Mouse (Mus musculus) intestine, postnatal 0 days (tissue): Measurements from ENCODE around the gene Nol10. TPM values are rescaled to one million over a fixed set of nuclear protein-coding genes. Genes with fewer than 3 reads are reported as not detected.

Experiments used
- ATAC-seq: fragments of 200-750 bp; cut with Nextera tagmentation; 2 replicates; pipeline ENCODE4 v1.8.0; 2017; ENCODE audit warnings: mild to moderate bottlenecking, moderate TSS enrichment, moderate library complexity
- H3K27ac ChIP-seq: fragments of 300-500 bp; sonication (generic); 2 replicates; pipeline ENCODE4 v1.5.1; 2014; ENCODE audit warnings: mild to moderate bottlenecking, low read depth, low read length, moderate library complexity
- H3K27me3 ChIP-seq: fragments of 300-500 bp; sonication (generic); replicated peaks from 2 replicates; pipeline ENCODE4 v1.6.1; 2014; ENCODE audit warnings: low read length, mixed read lengths; ENCODE audit not compliant: control insufficient read depth, insufficient read depth
- H3K36me3 ChIP-seq: fragments of 300-500 bp; sonication (generic); 2 replicates; pipeline ENCODE4 v1.6.1; 2014; ENCODE audit warnings: mild to moderate bottlenecking, moderate library complexity; ENCODE audit not compliant: control insufficient read depth, insufficient read depth
- H3K4me1 ChIP-seq: fragments of 300-500 bp; sonication (generic); replicated peaks from 2 replicates; pipeline ENCODE4 v1.6.1; 2014; ENCODE audit warnings: antibody characterized with exemption, low read length, mixed read lengths; ENCODE audit not compliant: control insufficient read depth, insufficient read depth
- H3K4me2 ChIP-seq: fragments of 300-500 bp; sonication (generic); replicated peaks from 2 replicates; pipeline ENCODE4 v1.6.1; 2014; ENCODE audit warnings: low read depth, mild to moderate bottlenecking, moderate library complexity
- H3K4me3 ChIP-seq: fragments of 300-500 bp; sonication (generic); 2 replicates; pipeline ENCODE4 v1.5.1; 2014; ENCODE audit warnings: low read depth, low read length
- H3K9ac ChIP-seq: fragments of 300-500 bp; sonication (generic); 2 replicates; pipeline ENCODE4 v1.6.1; 2014; ENCODE audit warnings: mild to moderate bottlenecking, low read depth, low read length
- H3K9me3 ChIP-seq: fragments of 300-500 bp; sonication (generic); 2 replicates; pipeline ENCODE4 v1.6.1; 2016; ENCODE audit warnings: mixed run types; ENCODE audit not compliant: control insufficient read depth
- CTCF ChIP-seq: sonication (generic); IDR thresholded peaks from 2 replicates; pipeline ENCODE4 v1.5.1; 2016; ENCODE audit warnings: low read depth, mild to moderate bottlenecking, control low read depth, antibody characterized with exemption, moderate library complexity
- WGBS: fragments of 180-500 bp; shearing (Covaris S2); extraction: QIAGEN DNeasy Blood & Tissue Kit; methylation state at CpG from one replicate; pipeline ENCODE4 v1.1.7; 2014; 5-methylcytosine and 5-hydroxymethylcytosine counted together
- polyA plus RNA-seq: library from polyadenylated mRNA; unstranded; fragments of >200 nt; fragmentation: Nextera tagmentation; extraction: Ambion mirVana; gene quantifications from 2 replicates; pipeline ENCODE4 v1.2.1, GENCODE M21; 2015

Nol10 gene
- polyA plus RNA-seq, 1 experiment from 2014 or later, result 5.2 TPM

DNA sequence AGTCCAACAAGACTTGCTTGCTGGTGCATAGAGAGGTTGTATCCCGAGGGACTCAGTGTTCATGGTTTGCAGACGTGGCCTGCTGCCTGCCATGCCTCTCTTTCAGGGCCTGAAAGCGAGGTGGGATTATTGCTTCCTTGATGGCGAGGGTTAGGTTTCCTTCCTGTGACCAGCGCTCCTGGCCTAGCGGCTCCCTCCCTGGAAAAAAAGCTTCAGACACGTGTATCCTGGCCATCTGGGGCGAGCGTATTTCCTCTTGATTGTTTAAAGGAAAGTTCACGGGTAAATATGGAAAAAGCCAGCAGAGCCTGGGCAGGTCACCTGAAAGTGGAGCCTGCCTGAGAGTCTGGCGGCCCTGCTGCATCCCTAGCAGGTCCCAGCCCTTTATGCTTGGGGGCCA lies 96.1 kb downstream of the Nol10 start:
- Histone ChIP-seq H3K9me3 (no peaks in the 10 kb centered on the region), H3K9ac (no peak overlapping the region), H3K4me3 (no peak overlapping the region), H3K27me3 (no peaks in the 10 kb centered on the region), H3K4me2 (no peak overlapping the region), H3K27ac (no peak overlapping the region), H3K4me1 (0 out of 2 replicates have a peak, but pooled peaks cover 3% of the 10 kb centered on the region), H3K36me3 (no peaks in the 10 kb centered on the region)
- TF ChIP-seq CTCF, result no peak
- 64% methylated on average over 11 of the region's 11 CpGs for WGBS
- ATAC-seq, result no peak

DNA sequence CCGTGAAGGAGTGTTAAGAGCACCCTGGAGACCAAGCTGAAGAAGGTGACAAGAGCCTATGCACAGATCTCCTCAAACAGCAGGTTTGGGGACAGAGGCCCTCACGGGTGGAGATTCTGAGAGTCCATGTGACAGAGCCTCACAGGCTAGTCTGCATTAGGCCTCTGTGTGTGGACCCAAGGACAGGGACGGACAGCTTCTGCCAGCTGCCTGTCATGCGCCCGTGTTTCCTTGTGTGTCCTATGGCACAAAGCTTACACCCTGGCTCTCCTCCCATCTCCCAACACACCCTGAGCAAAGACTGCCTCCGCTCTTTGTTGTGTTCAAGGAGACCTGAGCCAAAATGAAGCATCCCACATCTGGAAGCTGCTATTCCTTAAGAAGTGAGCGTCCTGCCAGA lies 97.0 kb downstream of the Nol10 start:
- no peak overlapping the region for H3K9ac ChIP-seq
- no peaks in the 10 kb centered on the region for H3K27me3 ChIP-seq
- no peak overlapping the region for H3K4me2 ChIP-seq
- no peaks in the 10 kb centered on the region for H3K36me3 ChIP-seq
- H3K27ac ChIP-seq, result no peak overlapping the region
- no peak for TF ChIP-seq CTCF
- no peak overlapping the region for H3K4me3 ChIP-seq
- no peak for ATAC-seq
- no peaks in the 10 kb centered on the region for H3K9me3 ChIP-seq
- peaks cover 3% of the 10 kb centered on the region; the same call in 1 of the 2 replicates for H3K4me1 ChIP-seq
- 85% methylated on average over 7 of the region's 7 CpGs for WGBS

DNA sequence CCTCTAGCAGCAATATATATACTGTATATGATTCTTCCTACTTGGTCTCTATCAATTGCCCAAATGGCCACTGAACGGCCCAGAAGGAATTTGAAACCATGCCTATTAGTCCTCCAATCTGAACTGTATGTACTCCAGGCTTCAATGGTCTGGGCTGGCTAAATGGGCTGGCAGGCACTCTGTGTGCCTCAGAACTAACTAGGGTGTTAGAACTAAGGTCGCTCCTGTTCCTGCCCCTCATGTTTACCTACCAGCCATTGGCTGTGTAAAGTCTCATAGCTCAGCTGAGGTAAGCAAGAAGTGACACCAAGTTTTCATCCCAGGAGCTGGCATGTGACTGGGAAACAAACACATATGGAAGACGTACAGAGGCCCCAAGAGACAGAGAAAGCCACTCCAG lies 100.5 kb downstream of the Nol10 start:
- peak overlapping the region; percentile 50; the same call in 1 of the 2 replicates for H3K27ac ChIP-seq
- no peak overlapping the region for H3K4me2 ChIP-seq
- WGBS, result 53% methylated on average over 3 of the region's 3 CpGs
- peaks cover 3% of the 10 kb centered on the region; the same call in 1 of the 2 replicates for H3K4me1 ChIP-seq
- TF ChIP-seq CTCF, result no peak
- H3K27me3 ChIP-seq, result no peaks in the 10 kb centered on the region
- ATAC-seq, result no peak
- H3K9me3 ChIP-seq, result no peaks in the 10 kb centered on the region
- no peak overlapping the region for H3K4me3 ChIP-seq
- no peak overlapping the region for H3K9ac ChIP-seq
- no peaks in the 10 kb centered on the region for H3K36me3 ChIP-seq

DNA sequence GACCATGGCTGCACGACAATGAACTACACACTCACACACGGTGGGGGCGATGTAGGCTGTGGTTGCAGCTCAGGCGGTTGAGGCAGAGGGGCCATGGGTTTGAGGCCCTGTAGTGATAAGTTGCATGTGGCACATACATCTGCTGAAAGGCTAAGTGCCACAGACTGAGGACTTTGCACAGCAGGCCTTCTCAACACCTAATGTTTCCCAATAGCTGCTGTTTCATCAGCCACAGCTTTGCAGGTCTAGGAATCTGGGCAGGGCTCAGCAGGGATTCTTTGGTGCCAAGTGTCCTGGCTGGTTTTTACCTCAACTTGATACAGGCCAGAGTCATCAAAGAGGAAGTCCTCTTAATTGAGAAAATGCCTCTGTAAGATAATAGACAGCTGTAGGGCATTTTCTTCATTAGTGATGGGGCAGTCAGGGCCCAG lies 101.4 kb downstream of the Nol10 start:
- H3K27ac ChIP-seq, result peak overlapping the region; percentile 50; the same call in 1 of the 2 replicates
- H3K4me3 ChIP-seq, result no peak overlapping the region
- H3K4me2 ChIP-seq, result no peak overlapping the region
- ATAC-seq, result peak; percentile 87
- H3K9me3 ChIP-seq, result no peaks in the 10 kb centered on the region
- no peaks in the 10 kb centered on the region for H3K36me3 ChIP-seq
- peaks cover 3% of the 10 kb centered on the region; the same call in 1 of the 2 replicates for H3K4me1 ChIP-seq
- 57% methylated on average over 4 of the region's 4 CpGs for WGBS
- H3K9ac ChIP-seq, result no peak overlapping the region
- H3K27me3 ChIP-seq, result no peaks in the 10 kb centered on the region
- peak; percentile 52 for TF ChIP-seq CTCF

DNA sequence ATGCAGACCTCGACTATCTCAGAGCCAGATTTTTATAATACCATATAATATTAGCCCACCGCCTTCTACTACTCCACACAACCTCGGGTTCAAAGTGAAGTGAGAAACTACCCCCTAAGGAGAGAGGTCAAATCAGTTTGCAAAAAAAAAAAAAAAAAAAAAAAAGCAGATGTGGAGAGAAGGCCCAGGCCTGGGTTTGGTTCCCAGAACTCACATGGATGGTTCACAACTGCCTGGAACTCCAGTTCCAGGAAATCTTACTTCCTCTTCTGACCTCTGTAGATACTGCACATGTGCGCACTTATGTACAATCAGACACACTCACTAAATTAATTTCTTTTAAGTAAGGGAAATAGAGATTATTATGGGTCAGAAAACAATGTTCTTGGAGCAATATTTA lies 102.2 kb downstream of the Nol10 start:
- no peak for ATAC-seq
- 76% methylated on average over 4 of the region's 4 CpGs for WGBS
- Histone ChIP-seq H3K9me3 (no peaks in the 10 kb centered on the region), H3K36me3 (no peaks in the 10 kb centered on the region), H3K4me3 (no peak overlapping the region), H3K4me2 (no peak overlapping the region), H3K4me1 (peaks cover 3% of the 10 kb centered on the region; the same call in 1 of the 2 replicates), H3K9ac (no peak overlapping the region), H3K27ac (no peak overlapping the region), H3K27me3 (no peaks in the 10 kb centered on the region)
- no peak for TF ChIP-seq CTCF

DNA sequence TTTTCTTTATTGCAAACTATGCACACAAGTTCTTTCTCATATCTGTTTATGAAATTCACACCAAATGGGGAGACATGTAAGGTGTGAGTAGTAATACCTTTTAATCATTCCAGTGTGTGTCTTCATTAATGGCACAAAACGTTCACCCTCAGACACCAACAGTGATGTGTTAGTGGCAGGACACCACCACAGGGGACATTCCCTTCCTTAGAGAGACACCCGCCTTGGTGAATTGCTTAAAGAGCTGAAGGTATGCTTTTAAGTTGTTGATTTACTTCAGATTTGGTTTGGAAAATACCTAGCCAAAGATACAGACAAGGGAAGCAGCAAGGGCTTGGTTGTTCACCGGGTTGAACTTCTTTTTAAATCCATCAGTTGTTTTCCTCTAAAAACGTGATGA lies 102.7 kb downstream of the Nol10 start:
- no peak for ATAC-seq
- TF ChIP-seq CTCF, result no peak
- Histone ChIP-seq H3K36me3 (no peaks in the 10 kb centered on the region), H3K27me3 (no peaks in the 10 kb centered on the region), H3K4me1 (peaks cover 3% of the 10 kb centered on the region; the same call in 1 of the 2 replicates), H3K4me2 (no peak overlapping the region), H3K4me3 (no peak overlapping the region), H3K9me3 (no peaks in the 10 kb centered on the region), H3K9ac (no peak overlapping the region), H3K27ac (no peak overlapping the region)
- 80% methylated on average over 4 of the region's 4 CpGs for WGBS

DNA sequence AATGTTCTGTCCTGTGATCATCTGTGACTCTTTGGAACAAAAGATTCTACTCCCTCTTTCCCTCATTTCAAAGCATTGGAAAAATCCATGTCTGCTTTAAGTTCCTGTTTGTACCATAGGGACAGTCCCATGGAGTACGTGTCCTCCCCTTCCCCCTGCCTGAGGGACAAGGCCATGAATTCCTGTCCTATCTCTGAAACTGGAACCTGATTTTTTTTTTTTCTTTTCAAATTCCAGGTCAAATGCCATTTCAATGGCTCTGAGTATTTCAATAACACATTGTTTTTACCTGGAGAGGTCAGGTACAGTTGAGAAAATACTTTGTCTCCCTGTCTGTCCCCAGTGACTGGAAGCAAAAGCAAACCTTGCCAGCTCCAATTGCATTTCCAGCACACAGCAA lies 104.0 kb downstream of the Nol10 start:
- no peaks in the 10 kb centered on the region for H3K9me3 ChIP-seq
- no peak overlapping the region for H3K9ac ChIP-seq
- H3K27me3 ChIP-seq, result no peaks in the 10 kb centered on the region
- no peak overlapping the region for H3K4me2 ChIP-seq
- H3K27ac ChIP-seq, result no peak overlapping the region
- 58% methylated on average over 1 of the region's 1 CpGs for WGBS
- ATAC-seq, result no peak
- peaks cover 3% of the 10 kb centered on the region; the same call in 1 of the 2 replicates for H3K4me1 ChIP-seq
- no peak overlapping the region for H3K4me3 ChIP-seq
- no peaks in the 10 kb centered on the region for H3K36me3 ChIP-seq
- TF ChIP-seq CTCF, result no peak
